Mouse (Mus musculus): ENCODE results near the gene Scnn1b.

Gene Scnn1b

DNA sequence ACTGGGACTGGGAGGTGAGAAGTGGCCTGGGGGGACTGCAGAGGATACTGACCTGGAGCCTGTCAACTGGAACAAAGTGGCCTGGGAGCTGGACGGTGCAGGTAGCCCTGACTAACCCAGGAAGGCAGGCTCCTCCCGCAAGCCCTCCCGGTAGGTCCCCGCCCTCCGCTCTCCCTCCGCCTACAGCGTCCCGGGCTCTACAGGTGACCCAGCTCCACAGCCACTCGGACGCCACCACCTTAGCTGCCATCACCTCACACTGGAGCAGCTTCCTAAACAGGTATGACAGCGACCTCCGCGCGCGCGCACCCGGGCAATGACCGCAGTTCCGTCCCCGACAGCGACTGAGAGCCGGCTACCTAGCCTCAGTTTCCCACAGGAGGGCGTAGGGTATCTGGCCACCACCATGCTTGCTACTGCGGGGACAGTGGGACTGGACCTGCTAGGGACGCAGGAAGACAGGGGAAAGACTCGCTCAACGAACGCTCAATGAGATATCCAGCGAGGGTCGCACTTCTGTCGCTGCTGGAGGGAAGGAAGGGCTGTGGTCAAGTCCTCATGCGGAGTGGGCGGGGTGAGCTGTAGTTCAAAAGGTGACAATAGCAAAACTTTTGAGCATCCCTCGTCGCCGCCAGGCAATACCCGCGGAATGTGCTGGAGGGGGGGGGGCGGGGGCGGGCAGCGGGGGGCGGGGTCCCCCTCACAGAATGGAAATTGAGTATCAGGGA is at the start of gene Scnn1b:
Gene Scnn1b, plus strand, starts transcription at position 181 of the 728 bp plus-strand sequence.
- in situ Hi-C loops (cut with MboI, MseI): no loop called here

DNA sequence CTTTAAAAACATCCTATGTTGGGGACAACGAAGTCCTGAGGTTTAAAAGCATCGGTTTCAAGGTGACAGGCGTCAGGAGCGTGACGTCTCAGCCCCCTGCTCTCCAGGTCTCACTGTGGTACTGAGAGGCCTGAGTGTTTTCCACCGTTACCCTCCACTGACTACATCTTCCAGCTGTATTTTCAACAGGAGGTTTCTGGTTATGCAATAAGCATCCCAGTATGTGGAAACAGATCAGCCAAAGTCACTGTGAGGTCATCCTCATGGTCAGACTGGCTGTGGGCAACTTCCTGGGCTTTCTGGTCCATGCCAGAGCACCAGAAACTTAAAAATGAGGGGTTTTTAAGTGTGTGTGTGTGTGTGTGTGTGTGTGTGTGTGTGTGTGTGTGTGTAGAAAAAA is 43.2 kb upstream of the Scnn1b start:
- in situ Hi-C loops (cut with MboI, MseI): no loop called here

DNA sequence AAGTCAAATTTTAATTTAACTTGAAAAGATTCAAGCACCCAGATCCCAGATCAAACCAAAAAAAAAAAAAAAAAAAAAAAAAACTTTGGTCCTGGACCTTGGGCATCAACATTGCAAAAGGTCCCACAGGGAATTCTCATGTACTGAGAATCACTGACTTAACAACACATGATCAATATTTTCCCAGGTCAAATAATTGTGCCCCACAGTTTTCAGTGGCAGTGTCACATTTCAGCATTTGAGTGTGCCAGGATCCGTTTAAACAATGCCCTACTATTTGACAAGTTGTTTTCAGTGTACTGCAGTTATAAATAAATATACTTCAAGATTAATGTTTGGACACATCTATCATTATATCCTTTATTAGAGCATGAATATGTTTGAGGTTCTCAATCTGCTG is 36.4 kb upstream of the Scnn1b start:
- in situ Hi-C loops (cut with MboI, MseI): no loop called here

DNA sequence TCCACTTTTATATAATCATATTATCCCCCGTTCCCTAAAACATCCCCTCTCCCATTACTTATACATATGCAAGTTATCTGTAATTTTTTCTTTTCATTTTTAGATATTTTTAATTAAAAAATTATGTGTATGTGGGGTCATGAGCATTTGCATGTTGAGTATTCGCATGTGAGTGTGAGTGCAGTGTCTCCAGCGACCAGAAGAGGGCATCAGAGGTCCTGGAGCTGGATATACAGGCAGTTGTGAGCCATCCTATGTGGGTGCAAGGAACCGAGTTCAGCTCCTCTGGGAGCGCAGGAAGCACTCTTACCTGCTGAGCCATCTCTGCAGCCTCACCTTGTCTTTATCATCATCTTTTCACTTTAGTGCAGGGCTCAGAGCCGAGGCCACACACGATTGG is 29.4 kb upstream of the Scnn1b start:
- in situ Hi-C loops (cut with MboI, MseI): no loop called here

DNA sequence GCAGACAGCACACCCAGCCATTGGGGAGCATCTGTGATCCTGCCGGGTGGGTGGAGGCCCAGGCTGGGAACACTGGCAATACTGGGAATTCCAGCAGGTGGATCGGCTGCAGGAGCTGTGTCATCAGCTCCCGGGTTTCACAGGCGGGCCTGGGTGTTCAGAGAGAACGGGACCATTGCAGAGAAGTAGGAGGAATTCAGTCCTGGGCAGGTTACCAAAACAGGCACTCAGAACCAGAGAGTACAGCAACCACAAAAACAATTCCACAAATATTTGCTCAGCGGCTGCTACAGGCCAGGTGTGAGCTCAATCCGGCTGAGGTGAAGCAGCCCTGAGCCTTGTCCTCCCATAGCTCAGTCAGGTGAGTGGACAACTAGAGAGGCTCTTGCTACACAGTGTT is 28.0 kb upstream of the Scnn1b start:
- in situ Hi-C loops (cut with MboI, MseI): no loop called here

- in situ Hi-C loops (cut with MboI, MseI): no loop called here
Observed at GRCm38 (mm10) chr7:121840810-121841209, 24.0 kb upstream of the Scnn1b start.

DNA sequence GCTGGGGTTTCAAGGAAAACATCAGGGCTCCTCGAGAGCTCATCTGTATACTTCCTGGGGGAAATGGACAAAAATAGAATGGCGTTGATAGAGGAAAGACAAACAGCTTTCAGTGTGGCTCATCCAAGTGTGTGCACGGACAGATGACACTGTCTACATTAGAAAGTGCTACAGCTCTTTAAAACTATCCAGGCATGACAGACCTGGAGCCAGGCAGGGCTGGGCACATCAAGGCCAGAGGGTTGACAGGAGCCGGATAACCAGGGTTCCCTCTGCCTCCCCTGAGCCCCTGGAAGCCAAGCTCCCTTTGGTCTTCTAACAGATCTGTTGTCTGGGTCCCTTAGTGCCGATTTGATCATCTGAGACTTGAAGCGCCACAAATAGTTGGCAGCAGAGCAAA is 22.6 kb upstream of the Scnn1b start:
- in situ Hi-C loops (cut with MboI, MseI): no loop called here

DNA sequence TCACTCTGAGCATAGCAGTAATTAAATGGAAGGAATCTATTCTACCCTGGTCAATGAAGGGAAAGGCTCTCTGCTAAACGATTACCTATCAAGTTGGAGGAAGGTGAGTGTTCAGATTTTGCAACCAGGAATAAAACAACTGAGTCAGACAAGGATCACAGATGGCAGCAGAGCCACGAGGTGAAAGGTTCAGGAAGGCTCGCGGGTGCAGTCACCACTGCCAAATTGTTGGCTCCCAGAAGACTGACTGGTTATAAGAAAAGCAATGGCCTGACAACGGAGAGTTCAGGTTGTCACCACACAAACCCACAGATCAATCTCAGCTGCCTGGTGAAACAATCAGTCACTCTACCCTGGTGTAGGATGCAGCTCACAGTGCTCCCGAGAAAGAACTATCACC is 18.9 kb upstream of the Scnn1b start:
- in situ Hi-C loops (cut with MboI, MseI): no loop called here

DNA sequence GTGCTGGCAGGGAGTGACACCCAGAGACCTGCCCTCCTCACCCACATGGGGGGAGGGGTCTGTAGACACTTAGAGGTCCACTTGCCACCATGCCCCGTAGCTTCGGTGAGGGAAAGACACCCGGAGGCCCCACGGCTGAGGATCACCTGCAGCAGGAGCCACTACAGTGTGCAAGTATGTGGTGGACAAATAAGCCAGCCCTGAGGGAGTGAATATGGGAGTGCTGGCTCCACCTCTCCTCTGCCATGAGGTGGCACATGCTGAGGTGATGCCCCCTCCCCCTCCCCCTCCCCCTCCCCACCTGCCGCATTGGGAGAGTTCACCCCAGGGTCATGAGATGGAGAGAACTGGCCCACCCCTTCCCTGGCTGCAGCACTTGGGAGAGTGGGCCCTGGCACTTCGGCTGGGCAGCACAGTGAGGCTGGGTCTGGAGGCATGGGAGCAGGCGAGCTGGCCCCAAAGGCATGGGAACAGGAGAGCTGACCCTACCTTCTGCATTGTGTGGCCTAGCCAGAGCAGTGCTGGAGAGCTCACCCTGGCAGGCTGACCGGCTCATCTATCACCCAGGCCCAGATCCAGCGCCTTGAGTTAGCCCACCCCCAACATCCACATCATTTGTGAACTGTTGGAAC is 16.2 kb upstream of the Scnn1b start:
- in situ Hi-C loops (cut with MboI, MseI): no loop called here

DNA sequence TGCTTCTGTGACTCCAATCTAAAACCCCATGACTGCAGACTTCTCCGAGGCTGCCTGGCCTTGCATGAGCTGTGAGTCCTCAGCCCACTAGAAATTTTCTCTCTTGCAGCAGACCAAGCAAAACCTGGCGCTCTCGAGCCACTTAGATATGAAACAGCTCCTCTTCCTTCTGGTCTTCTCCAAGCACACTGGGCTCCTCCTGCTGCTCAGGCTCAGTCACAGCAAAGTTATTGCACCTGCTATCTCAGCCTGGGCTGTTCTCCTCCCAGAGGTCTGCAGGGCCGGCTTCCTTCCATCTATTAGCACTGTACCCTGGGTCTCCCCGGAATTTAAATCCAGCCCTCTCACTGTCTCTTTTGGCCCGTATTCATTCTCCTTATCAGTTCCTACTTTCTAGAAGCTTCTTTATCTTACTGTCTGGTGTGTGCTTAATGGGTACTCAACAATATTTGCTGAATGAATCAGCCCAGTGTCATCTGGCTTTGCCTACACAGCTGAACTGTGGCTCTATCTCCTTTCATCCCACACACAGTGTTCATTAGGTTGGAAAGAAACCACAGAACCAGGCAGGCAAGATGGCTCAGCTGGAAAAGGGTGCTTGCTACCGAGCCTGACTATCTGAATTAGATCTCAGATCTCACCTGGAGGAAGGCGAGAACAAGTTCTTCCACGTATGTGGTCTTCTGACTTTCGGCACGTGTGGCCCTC is 7.5 kb upstream of the Scnn1b start:
- in situ Hi-C loops (cut with MboI, MseI): no loop called here

GRCm38 (mm10) chr7:121858939-121859338 is 5.9 kb upstream of the Scnn1b start:
- in situ Hi-C loops (cut with MboI, MseI): no loop called here

DNA sequence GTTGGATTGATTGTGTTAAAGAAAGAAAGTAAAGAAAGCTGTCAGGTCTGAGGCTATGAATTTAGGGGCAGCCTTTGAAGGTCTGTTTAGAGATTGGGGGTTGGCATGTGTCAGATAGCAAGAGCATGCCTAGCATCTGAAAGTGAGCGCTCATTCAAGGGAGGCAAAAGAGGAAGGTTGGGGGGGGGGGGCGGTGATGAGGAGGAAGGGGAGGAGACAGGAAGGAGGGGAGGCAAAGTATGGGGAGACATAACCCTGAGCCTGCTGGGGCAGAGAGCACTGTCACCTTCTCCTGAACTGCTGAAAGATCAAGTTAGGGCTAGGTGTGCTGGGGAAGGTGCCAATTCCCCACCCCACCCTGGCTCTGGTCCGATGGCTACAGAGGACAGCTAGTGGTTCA is 6.8 kb downstream of the Scnn1b start:
- in situ Hi-C loops (cut with MboI, MseI): no loop called here

DNA sequence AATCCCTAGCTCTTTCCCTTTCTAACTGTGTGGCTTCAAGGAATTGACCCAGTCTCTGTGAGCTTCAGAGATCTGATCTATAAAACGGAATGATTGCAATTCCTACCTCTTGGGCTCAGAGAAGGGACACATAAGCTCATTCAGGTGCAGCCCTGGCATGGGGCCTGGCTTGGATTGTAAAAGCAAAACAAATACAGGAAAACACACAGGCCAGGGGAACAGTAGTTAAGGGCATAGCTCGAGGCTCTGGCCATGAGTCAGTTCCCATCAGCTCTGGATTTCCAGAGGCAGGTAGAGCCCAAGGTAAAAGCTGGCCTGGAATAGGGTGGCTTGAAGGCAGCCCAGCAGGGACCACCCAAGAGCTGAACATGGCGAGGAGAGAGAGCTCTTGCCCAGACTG is 9.2 kb downstream of the Scnn1b start:
- in situ Hi-C loops (cut with MboI, MseI): no loop called here

GRCm38 (mm10) chr7:121874784-121875183 is 9.9 kb downstream of the Scnn1b start:
- in situ Hi-C loops (cut with MboI, MseI): no loop called here

- in situ Hi-C loops (cut with MboI, MseI): no loop called here
Observed at GRCm38 (mm10) chr7:121880246-121880645, 15.4 kb downstream of the Scnn1b start.

- in situ Hi-C loops (cut with MboI, MseI): no loop called here
Observed at GRCm38 (mm10) chr7:121890636-121891360, 26.0 kb downstream of the Scnn1b start.

DNA sequence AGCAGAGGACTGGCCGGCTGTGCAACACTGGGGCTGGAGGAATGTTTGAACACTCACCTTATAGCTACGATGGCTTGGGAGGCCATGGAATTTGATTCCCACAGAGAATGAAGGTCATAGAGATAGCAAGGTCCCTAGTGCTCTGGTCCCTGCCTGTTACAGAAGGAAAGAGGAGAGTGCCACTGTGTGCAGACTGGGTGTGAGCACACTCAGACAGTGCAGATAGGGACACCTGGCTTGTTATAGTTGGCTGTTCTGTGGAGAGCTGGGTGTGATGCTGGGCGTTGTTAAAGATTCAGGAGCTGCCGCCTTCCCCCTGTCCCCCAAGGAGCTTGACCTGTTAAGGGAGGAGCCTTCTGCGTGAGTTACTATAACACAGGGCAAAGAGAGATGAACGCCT is 31.9 kb downstream of the Scnn1b start:
- in situ Hi-C loops (cut with MboI, MseI): no loop called here

- in situ Hi-C loops (cut with MboI, MseI): no loop called here
Observed at GRCm38 (mm10) chr7:121899311-121899710, 34.5 kb downstream of the Scnn1b start.

- in situ Hi-C loops (cut with MboI, MseI): no loop called here
Observed at GRCm38 (mm10) chr7:121899940-121900339, 35.1 kb downstream of the Scnn1b start.

- in situ Hi-C loops (cut with MboI, MseI): no loop called here
Observed at GRCm38 (mm10) chr7:121902757-121903411, 38.0 kb downstream of the Scnn1b start.

DNA sequence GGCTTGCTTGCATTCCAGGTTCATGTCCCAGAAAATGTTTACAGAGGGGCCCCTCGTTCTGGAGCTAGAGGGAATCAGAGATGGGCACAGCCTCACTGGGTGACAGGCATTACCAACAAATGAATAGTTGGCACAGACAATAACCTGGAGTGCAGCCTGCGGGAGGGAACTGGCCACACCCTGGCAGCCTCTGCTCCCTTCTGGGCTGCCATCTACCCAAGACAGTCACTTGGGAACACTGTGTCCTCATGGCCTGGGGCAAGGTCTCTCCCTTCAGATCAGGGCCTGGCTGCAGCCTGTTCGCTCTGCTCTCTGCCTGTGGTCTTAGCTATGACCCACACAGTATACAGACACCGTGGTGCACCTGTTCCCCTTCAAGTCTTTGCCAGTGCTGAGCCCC is 42.0 kb downstream of the Scnn1b start:
- in situ Hi-C loops (cut with MboI, MseI): loop anchor here (5.0 kb wide), 1 partner anchor 75 kb away; no protein-coding TSS in a partner anchor

DNA sequence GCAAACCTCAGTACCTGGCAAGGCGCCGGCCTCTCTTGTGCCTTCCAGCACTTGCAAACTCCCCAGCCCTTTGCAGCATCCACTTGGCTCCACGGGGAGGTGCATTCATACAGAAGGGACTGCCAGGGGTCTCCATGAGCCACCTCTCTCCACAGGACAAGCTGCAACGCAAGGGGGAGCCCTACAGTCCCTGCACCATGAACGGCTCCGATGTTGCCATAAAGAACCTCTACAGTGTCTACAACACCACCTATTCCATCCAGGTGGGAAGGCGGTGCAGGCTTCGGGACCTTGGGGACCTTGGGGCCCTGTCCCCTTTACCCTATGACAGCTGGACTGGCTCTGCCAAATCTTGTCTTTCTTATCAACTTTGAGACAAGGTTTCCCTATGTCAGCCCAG is 47.4 kb downstream of the Scnn1b start:
- in situ Hi-C loops (cut with MboI, MseI): no loop called here
